Mouse (Mus musculus): Measurements from ENCODE around the gene Tollip. TPM values are rescaled to one million over a fixed set of nuclear protein-coding genes. Genes with fewer than 3 reads are reported as not detected.

The Tollip gene
- 40.3 and 43.8 TPM in 2 replicates for polyA plus RNA-seq (2011; ENCODE audit: insufficient read length, low read depth, missing spikeins)

- TF ChIP-seq POLR2A (IDR thresholded peaks at IDR 0.05; ENCODE audit: low read depth, low read length): no peak
- TF ChIP-seq CTCF (IDR thresholded peaks at IDR 0.05; ENCODE audit: borderline replicate concordance, insufficient read depth, low read length): no peak
- H3K4me3 ChIP-seq (ENCODE audit: insufficient read depth, low read length): no peak within 1 kb of the TSS
- H3K4me1 ChIP-seq (ENCODE audit: control insufficient read depth, insufficient read depth, low read length): no peaks in the 10 kb centered on the region
- H3K27ac ChIP-seq (ENCODE audit: insufficient read depth, low read length): no peak within 1 kb of the TSS
These were observed at the start of gene Tollip for GRCm38 (mm10) chr7:141918407-141918806. TSS of gene Tollip (minus strand) at chr7:141918507.

GRCm38 (mm10) chr7:141966281-141966680 is 48.0 kb upstream of the Tollip start:
- TF ChIP-seq CTCF (IDR thresholded peaks at IDR 0.05; ENCODE audit: borderline replicate concordance, insufficient read depth, low read length) (no peak), POLR2A (IDR thresholded peaks at IDR 0.05; ENCODE audit: low read depth, low read length) (no peak)
- Histone ChIP-seq H3K4me3 (ENCODE audit: insufficient read depth, low read length) (no peak overlapping the region), H3K4me1 (ENCODE audit: control insufficient read depth, insufficient read depth, low read length) (no peaks in the 10 kb centered on the region), H3K27ac (ENCODE audit: insufficient read depth, low read length) (no peak overlapping the region)

GRCm38 (mm10) chr7:141962521-141962920 is 44.2 kb upstream of the Tollip start:
- no peak for TF ChIP-seq POLR2A (IDR thresholded peaks at IDR 0.05; ENCODE audit: low read depth, low read length)
- H3K4me1 ChIP-seq (ENCODE audit: control insufficient read depth, insufficient read depth, low read length): no peaks in the 10 kb centered on the region

GRCm38 (mm10) chr7:141961491-141961890 is 43.2 kb upstream of the Tollip start:
- no peak for TF ChIP-seq CTCF (IDR thresholded peaks at IDR 0.05; ENCODE audit: borderline replicate concordance, insufficient read depth, low read length)
- no peak overlapping the region for H3K4me3 ChIP-seq (ENCODE audit: insufficient read depth, low read length)
- no peaks in the 10 kb centered on the region for H3K4me1 ChIP-seq (ENCODE audit: control insufficient read depth, insufficient read depth, low read length)
- H3K27ac ChIP-seq (ENCODE audit: insufficient read depth, low read length): no peak overlapping the region

More at GRCm38 (mm10) chr7:141962521-141962920, 44.2 kb upstream of the Tollip start:
- no peak overlapping the region for H3K4me3 ChIP-seq (ENCODE audit: insufficient read depth, low read length)
- H3K27ac ChIP-seq (ENCODE audit: insufficient read depth, low read length): no peak overlapping the region

GRCm38 (mm10) chr7:141960926-141961325 is 42.6 kb upstream of the Tollip start:
- H3K27ac ChIP-seq (ENCODE audit: insufficient read depth, low read length): no peak overlapping the region
- H3K4me3 ChIP-seq (ENCODE audit: insufficient read depth, low read length): no peak overlapping the region
- no peak for TF ChIP-seq POLR2A (IDR thresholded peaks at IDR 0.05; ENCODE audit: low read depth, low read length)
- TF ChIP-seq CTCF (IDR thresholded peaks at IDR 0.05; ENCODE audit: borderline replicate concordance, insufficient read depth, low read length): no peak
- no peaks in the 10 kb centered on the region for H3K4me1 ChIP-seq (ENCODE audit: control insufficient read depth, insufficient read depth, low read length)

- TF ChIP-seq CTCF (IDR thresholded peaks at IDR 0.05; ENCODE audit: borderline replicate concordance, insufficient read depth, low read length) (no peak), POLR2A (IDR thresholded peaks at IDR 0.05; ENCODE audit: low read depth, low read length) (no peak)
- H3K4me3 ChIP-seq (ENCODE audit: insufficient read depth, low read length): no peak overlapping the region
- no peaks in the 10 kb centered on the region for H3K4me1 ChIP-seq (ENCODE audit: control insufficient read depth, insufficient read depth, low read length)
- no peak overlapping the region for H3K27ac ChIP-seq (ENCODE audit: insufficient read depth, low read length)
These were observed 40.8 kb upstream of the Tollip start for GRCm38 (mm10) chr7:141959133-141959532.

GRCm38 (mm10) chr7:141958211-141958610 is 39.9 kb upstream of the Tollip start:
- TF ChIP-seq POLR2A (IDR thresholded peaks at IDR 0.05; ENCODE audit: low read depth, low read length): no peak
- no peak for TF ChIP-seq CTCF (IDR thresholded peaks at IDR 0.05; ENCODE audit: borderline replicate concordance, insufficient read depth, low read length)
- no peak overlapping the region for H3K27ac ChIP-seq (ENCODE audit: insufficient read depth, low read length)
- no peak overlapping the region for H3K4me3 ChIP-seq (ENCODE audit: insufficient read depth, low read length)
- no peaks in the 10 kb centered on the region for H3K4me1 ChIP-seq (ENCODE audit: control insufficient read depth, insufficient read depth, low read length)

- H3K4me3 ChIP-seq (ENCODE audit: insufficient read depth, low read length): no peak overlapping the region
- H3K4me1 ChIP-seq (ENCODE audit: control insufficient read depth, insufficient read depth, low read length): no peaks in the 10 kb centered on the region
- no peak overlapping the region for H3K27ac ChIP-seq (ENCODE audit: insufficient read depth, low read length)
- TF ChIP-seq POLR2A (IDR thresholded peaks at IDR 0.05; ENCODE audit: low read depth, low read length) (no peak), CTCF (IDR thresholded peaks at IDR 0.05; ENCODE audit: borderline replicate concordance, insufficient read depth, low read length) (no peak)
These were observed 39.3 kb upstream of the Tollip start for GRCm38 (mm10) chr7:141957524-141958051.

- no peaks in the 10 kb centered on the region for H3K4me1 ChIP-seq (ENCODE audit: control insufficient read depth, insufficient read depth, low read length)
- no peak for TF ChIP-seq CTCF (IDR thresholded peaks at IDR 0.05; ENCODE audit: borderline replicate concordance, insufficient read depth, low read length)
- TF ChIP-seq POLR2A (IDR thresholded peaks at IDR 0.05; ENCODE audit: low read depth, low read length): no peak
- no peak overlapping the region for H3K4me3 ChIP-seq (ENCODE audit: insufficient read depth, low read length)
- H3K27ac ChIP-seq (ENCODE audit: insufficient read depth, low read length): no peak overlapping the region
These were observed 37.9 kb upstream of the Tollip start for GRCm38 (mm10) chr7:141956174-141956566.

GRCm38 (mm10) chr7:141955565-141956173 is 37.4 kb upstream of the Tollip start:
- H3K4me3 ChIP-seq (ENCODE audit: insufficient read depth, low read length): no peak overlapping the region
- H3K4me1 ChIP-seq (ENCODE audit: control insufficient read depth, insufficient read depth, low read length): no peaks in the 10 kb centered on the region
- TF ChIP-seq POLR2A (IDR thresholded peaks at IDR 0.05; ENCODE audit: low read depth, low read length) (no peak), CTCF (IDR thresholded peaks at IDR 0.05; ENCODE audit: borderline replicate concordance, insufficient read depth, low read length) (no peak)
- no peak overlapping the region for H3K27ac ChIP-seq (ENCODE audit: insufficient read depth, low read length)

All from embryonic fibroblast, embryonic 13.5 days (primary cell).